Mouse (Mus musculus) natural killer cell, adult 2 months (primary cell): Measurements from ENCODE around the gene Nup54.
A peak's percentile ranks its signal among the peaks of the same experiment; 100 is the strongest.

Source experiments
- DNase-seq, 2 experiments: peaks; one replicate each; pipeline ENCODE4 v3.0.0; 2022; ENCODE audit warnings: low spot score in 2 of 2

Gene Nup54

GRCm38 (mm10) chr5:92435025-92435584 lies at the start of gene Nup54:
Gene Nup54, minus strand, starts transcription at chr5:92435219.
- peak; percentile 98 for DNase-seq

- DNase-seq = no peak
Observed at GRCm38 (mm10) chr5:92472863-92473262, 37.8 kb upstream of the Nup54 start.

- no peak for DNase-seq
Observed at GRCm38 (mm10) chr5:92471531-92471930, 36.5 kb upstream of the Nup54 start.

GRCm38 (mm10) chr5:92469201-92470130 lies 34.4 kb upstream of the Nup54 start:
- DNase-seq = no peak

GRCm38 (mm10) chr5:92468234-92468633 lies 33.2 kb upstream of the Nup54 start:
- no peak for DNase-seq

GRCm38 (mm10) chr5:92467102-92467766 lies 32.2 kb upstream of the Nup54 start:
- DNase-seq = no peak

GRCm38 (mm10) chr5:92465511-92465910 lies 30.5 kb upstream of the Nup54 start:
- no peak for DNase-seq

GRCm38 (mm10) chr5:92461321-92461720 lies 26.3 kb upstream of the Nup54 start:
- DNase-seq = peak; percentile 38 to 58

- no peak for DNase-seq
Observed at GRCm38 (mm10) chr5:92458726-92459125, 23.7 kb upstream of the Nup54 start.

GRCm38 (mm10) chr5:92457410-92457809 lies 22.4 kb upstream of the Nup54 start:
- DNase-seq = no peak

GRCm38 (mm10) chr5:92452876-92453275 lies 17.9 kb upstream of the Nup54 start:
- no peak for DNase-seq

- DNase-seq = no peak
Observed at GRCm38 (mm10) chr5:92446736-92447135, 11.7 kb upstream of the Nup54 start.

GRCm38 (mm10) chr5:92445016-92445415 lies 10.0 kb upstream of the Nup54 start:
- DNase-seq = no peak

GRCm38 (mm10) chr5:92442914-92443313 lies 7.9 kb upstream of the Nup54 start:
- no peak for DNase-seq

- DNase-seq = no peak
Observed at GRCm38 (mm10) chr5:92441494-92441893, 6.5 kb upstream of the Nup54 start.

GRCm38 (mm10) chr5:92438540-92438939 lies 3.5 kb upstream of the Nup54 start:
- DNase-seq = no peak

GRCm38 (mm10) chr5:92434571-92434985 lies 441 bp downstream of the Nup54 start:
- DNase-seq = no peak

- DNase-seq = no peak
Observed at GRCm38 (mm10) chr5:92434070-92434469, 949 bp downstream of the Nup54 start.

GRCm38 (mm10) chr5:92431611-92432010 lies 3.4 kb downstream of the Nup54 start:
- DNase-seq = no peak

- DNase-seq = no peak
Observed at GRCm38 (mm10) chr5:92430723-92431122, 4.3 kb downstream of the Nup54 start.

GRCm38 (mm10) chr5:92424126-92424525 lies 10.9 kb downstream of the Nup54 start:
- no peak for DNase-seq

- DNase-seq = no peak
Observed at GRCm38 (mm10) chr5:92413982-92414375, 21.0 kb downstream of the Nup54 start.
